Mouse (Mus musculus) lung, embryonic 14.5 days (tissue): Measurements from ENCODE around the gene Ccer2. TPM values are rescaled to one million over a fixed set of nuclear protein-coding genes. Genes with fewer than 3 reads are reported as not detected.

Experiments used
- ATAC-seq: fragments of 200-750 bp; cut with Nextera tagmentation; 2 replicates; pipeline ENCODE4 v1.8.0; 2017; ENCODE audit warnings: mild to moderate bottlenecking, moderate TSS enrichment, moderate library complexity; ENCODE audit not compliant: insufficient read depth
- DNase-seq: peaks from one replicate; pipeline ENCODE4 v3.0.0-alpha.2; 2015
- H3K27ac ChIP-seq: fragments of 300-500 bp; sonication (generic); 2 replicates; pipeline ENCODE4 v1.5.1; 2014; ENCODE audit warnings: low read depth, mild to moderate bottlenecking, moderate library complexity
- H3K27me3 ChIP-seq: fragments of 300-500 bp; sonication (generic); 2 replicates; pipeline ENCODE4 v1.6.1; 2014; ENCODE audit warnings: low read length, control low read depth; ENCODE audit not compliant: insufficient read depth
- H3K36me3 ChIP-seq: fragments of 300-500 bp; sonication (generic); 2 replicates; pipeline ENCODE4 v1.6.1; 2014; ENCODE audit warnings: control low read depth; ENCODE audit not compliant: insufficient read depth
- H3K4me1 ChIP-seq: fragments of 300-500 bp; sonication (generic); 2 replicates; pipeline ENCODE4 v1.6.1; 2014; ENCODE audit warnings: antibody characterized with exemption, control low read depth; ENCODE audit not compliant: insufficient read depth
- H3K4me2 ChIP-seq: fragments of 300-500 bp; sonication (generic); 2 replicates; pipeline ENCODE4 v1.6.1; 2014; ENCODE audit warnings: mild to moderate bottlenecking
- H3K4me3 ChIP-seq: fragments of 300-500 bp; sonication (generic); 2 replicates; pipeline ENCODE4 v1.5.1; 2014; ENCODE audit warnings: low read depth, low read length
- H3K9ac ChIP-seq: fragments of 300-500 bp; sonication (generic); 2 replicates; pipeline ENCODE4 v1.6.1; 2014
- H3K9me3 ChIP-seq: fragments of 300-500 bp; sonication (generic); 2 replicates; pipeline ENCODE4 v1.6.1; 2016; ENCODE audit warnings: low read depth, low read length, control low read depth
- CTCF ChIP-seq: IDR thresholded peaks from 2 replicates; pipeline ENCODE4 v1.5.1; 2016; ENCODE audit warnings: antibody characterized with exemption, low read depth
- WGBS: fragments of 180-500 bp; shearing (Covaris S2); extraction: QIAGEN DNeasy Blood & Tissue Kit; methylation state at CpG from one replicate; pipeline ENCODE4 v1.1.7; 2014; 5-methylcytosine and 5-hydroxymethylcytosine counted together
- polyA plus RNA-seq: library from polyadenylated mRNA; unstranded; fragments of >200 nt; fragmentation: Nextera tagmentation; extraction: Ambion mirVana; gene quantifications from 2 replicates; pipeline ENCODE4 v1.2.1, GENCODE M21; 2014

Ccer2 gene
- polyA plus RNA-seq, 1 experiment from 2014 or later, result not detected

DNA sequence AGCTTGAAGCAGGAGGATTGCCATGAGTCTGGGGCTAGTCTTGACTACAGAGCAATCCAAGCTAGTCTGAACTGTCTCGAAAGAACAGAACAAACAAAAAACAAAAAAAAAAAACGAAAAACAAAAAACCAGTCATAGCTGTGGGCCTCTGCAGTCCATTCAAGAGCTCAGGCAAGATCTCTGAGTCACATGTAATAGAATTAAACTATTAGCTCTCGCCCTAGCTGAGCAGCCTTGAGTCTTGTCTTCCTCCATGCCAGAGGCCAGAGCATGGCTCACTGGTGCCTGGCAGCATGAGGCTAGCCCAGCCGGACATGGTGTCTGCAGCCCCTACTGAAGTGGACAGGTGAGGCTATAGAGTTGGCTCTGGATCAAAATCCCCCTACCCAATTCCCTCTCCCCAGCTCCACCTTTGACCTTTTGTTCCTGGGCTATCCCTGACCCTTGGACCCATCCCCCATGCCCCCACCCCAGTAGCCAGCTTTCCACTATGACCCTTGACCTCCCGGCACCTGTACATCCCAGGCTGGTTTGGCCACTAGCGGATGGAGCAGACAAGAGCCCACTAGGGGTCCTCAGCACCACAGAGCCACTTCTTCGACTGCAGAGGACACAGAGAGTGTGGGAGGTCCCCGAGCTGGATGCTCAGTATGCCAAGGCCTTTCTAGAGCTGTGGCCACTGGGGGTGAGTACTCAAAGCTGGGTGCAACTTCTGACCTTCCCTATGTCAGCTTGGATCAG is 34.3 kb downstream of the Ccer2 start:
- peaks cover 10% of the 10 kb centered on the region; the same call in 1 of the 2 replicates for H3K36me3 ChIP-seq
- H3K27me3 ChIP-seq, result no peaks in the 10 kb centered on the region
- no peak overlapping the region for H3K27ac ChIP-seq
- ATAC-seq (no peak), DNase-seq (peak; percentile 56)
- H3K9ac ChIP-seq, result no peak overlapping the region
- H3K4me3 ChIP-seq, result no peak overlapping the region
- H3K4me2 ChIP-seq, result no peak overlapping the region
- 48% methylated on average over 8 of the region's 8 CpGs for WGBS
- peaks cover 11% of the 10 kb centered on the region for H3K4me1 ChIP-seq
- TF ChIP-seq CTCF, result peak; percentile 58
- H3K9me3 ChIP-seq, result no peaks in the 10 kb centered on the region

DNA sequence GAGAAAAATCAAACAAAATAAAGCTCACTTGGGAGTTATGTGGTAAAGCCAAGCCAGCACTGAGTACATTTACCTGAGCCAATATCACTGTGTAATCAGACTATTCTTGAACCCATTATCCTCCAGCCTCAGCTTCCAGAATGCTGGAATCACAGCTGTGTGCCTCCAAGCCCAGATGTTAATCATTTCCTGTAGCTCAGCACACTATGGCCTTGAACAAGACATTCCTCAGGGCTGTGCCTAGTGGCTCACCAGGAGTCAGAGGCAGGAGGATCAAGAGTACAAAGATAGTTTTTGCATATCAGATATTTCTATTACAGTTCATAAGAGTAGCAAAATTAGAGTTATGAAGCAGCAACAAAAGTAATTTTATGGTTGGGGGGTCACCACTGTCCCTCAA is 35.7 kb downstream of the Ccer2 start:
- DNase-seq, result no peak
- Histone ChIP-seq H3K4me2 (no peak overlapping the region), H3K36me3 (peaks cover 4% of the 10 kb centered on the region; the same call in 1 of the 2 replicates), H3K9me3 (no peaks in the 10 kb centered on the region), H3K9ac (no peak overlapping the region), H3K27me3 (no peaks in the 10 kb centered on the region), H3K4me3 (no peak overlapping the region), H3K27ac (no peak overlapping the region), H3K4me1 (peaks cover 11% of the 10 kb centered on the region)
- ATAC-seq, result no peak
- TF ChIP-seq CTCF, result no peak

DNA sequence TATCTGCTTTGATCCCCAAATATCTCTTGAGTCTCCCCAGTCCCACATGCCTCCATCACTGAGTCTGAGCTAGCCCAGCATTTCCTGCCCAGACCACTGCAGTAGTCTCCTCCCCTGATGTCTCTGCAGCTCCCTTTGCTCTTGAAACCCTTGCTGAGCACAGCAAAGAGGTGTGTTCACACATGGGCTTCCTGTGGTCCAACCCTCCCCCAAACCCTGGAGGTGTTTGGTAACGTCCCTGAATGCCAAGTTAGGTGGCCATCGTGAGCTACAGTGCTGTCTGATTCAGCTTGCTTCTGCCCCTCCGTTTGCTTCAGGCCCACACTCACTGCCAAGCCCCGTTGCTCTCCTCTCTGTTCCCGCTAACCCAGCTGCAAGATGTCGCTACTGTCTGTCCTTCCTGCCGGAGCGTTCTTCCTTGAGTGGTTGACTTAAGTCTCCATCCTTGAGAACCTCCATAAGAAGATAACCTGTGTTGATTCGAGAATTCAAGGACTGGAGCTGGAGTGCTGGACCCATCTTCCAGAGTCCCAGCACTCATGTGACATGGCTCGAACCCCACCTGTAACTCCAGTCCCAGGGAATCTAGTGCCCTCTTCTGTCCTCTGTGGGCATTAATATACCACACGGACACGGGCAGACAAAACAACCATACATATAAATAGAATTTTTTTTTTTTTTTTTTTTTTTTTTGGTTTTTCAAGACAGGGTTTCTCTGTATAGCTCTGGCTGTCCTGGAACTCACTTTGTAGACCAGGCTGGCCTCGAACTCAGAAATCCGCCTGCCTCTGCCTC is 36.6 kb downstream of the Ccer2 start:
- peaks cover 3% of the 10 kb centered on the region; the same call in 1 of the 2 replicates for H3K36me3 ChIP-seq
- whole genome bisulfite sequencing, result 61% methylated on average over 12 of the region's 14 CpGs
- no peak overlapping the region for H3K9ac ChIP-seq
- H3K4me2 ChIP-seq, result no peak overlapping the region
- H3K4me1 ChIP-seq, result peaks cover 11% of the 10 kb centered on the region
- H3K4me3 ChIP-seq, result no peak overlapping the region
- DNase-seq (no peak), ATAC-seq (no peak)
- no peaks in the 10 kb centered on the region for H3K27me3 ChIP-seq
- 0 out of 2 replicates have a peak, but pooled peaks have one; percentile 8 for TF ChIP-seq CTCF
- no peak overlapping the region for H3K27ac ChIP-seq
- H3K9me3 ChIP-seq, result no peaks in the 10 kb centered on the region

DNA sequence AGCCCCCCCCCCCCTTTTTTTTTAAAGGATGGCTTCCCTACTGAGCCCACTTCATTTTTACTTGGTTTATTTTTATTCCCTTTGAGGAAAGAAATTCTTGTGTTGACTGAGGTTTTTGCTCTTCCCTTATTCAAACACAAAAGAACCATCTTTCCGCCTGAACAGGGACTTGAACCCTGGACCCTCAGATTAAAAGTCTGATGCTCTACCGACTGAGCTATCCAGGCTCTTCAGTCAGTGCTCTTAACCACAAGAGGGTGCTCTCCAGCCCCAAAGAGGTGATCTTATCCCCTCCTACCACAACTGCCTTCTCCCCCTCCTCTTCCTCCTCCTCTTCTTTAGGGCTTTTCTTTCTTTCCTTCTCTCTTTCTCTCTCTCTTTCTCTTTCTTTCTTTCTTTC is 37.9 kb downstream of the Ccer2 start:
- Histone ChIP-seq H3K9me3 (no peaks in the 10 kb centered on the region), H3K4me3 (no peak overlapping the region), H3K4me2 (no peak overlapping the region), H3K4me1 (peaks cover 10% of the 10 kb centered on the region), H3K27ac (no peak overlapping the region), H3K27me3 (no peaks in the 10 kb centered on the region), H3K36me3 (no peaks in the 10 kb centered on the region), H3K9ac (no peak overlapping the region)
- WGBS, result 28% methylated on average over 2 of the region's 2 CpGs
- DNase-seq, result peak; percentile 56
- ATAC-seq, result no peak
- peak; percentile 45 for TF ChIP-seq CTCF

DNA sequence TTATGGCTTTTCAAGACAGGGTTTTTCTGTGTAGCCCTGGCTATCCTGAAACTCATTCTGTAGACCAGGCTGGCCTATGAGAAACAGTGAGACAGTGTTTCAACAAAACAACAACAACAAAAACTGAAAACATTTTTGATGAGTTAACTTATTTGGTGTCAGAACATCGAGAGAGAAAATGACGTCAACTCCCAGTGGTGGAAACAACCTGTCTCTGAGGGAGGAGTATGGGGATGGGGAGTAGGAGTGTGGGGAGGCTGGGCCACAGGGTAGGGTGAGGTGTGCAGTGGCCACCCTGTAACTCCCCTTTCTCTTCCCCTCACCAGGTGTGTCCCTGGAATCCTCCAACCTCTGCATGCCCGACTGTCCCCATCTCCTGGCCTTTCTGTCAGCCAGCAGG is 38.5 kb downstream of the Ccer2 start:
- Histone ChIP-seq H3K4me2 (no peak overlapping the region), H3K36me3 (no peaks in the 10 kb centered on the region), H3K27me3 (no peaks in the 10 kb centered on the region), H3K9ac (no peak overlapping the region), H3K9me3 (no peaks in the 10 kb centered on the region), H3K4me3 (no peak overlapping the region), H3K27ac (no peak overlapping the region), H3K4me1 (peaks cover 6% of the 10 kb centered on the region; the same call in 1 of the 2 replicates)
- no peak for TF ChIP-seq CTCF
- 80% methylated on average over 3 of the region's 3 CpGs for WGBS
- ATAC-seq (no peak), DNase-seq (no peak)

DNA sequence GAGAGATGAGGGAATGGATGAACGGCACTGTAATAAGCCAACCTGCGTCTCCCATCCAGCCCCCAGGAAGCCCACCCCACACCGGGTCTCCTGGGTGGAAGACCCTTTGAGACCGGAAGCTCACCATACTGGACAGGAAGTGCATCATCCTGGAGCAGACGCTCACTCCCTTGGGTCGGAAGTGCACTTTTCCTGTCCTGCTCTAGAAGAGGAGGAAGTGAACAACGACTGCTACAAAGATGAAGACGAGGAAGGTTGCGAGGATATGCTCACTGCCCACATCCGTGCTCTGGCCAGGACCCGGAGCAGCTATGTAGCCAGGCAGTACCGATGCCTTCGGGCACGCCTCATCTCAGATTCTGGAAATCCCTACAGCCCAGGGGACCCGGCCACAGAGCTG is 39.9 kb downstream of the Ccer2 start:
- H3K4me1 ChIP-seq, result peaks cover 3% of the 10 kb centered on the region; the same call in 1 of the 2 replicates
- 0 out of 2 replicates have a peak overlapping the region, but pooled peaks have one; percentile 17 for H3K9ac ChIP-seq
- ATAC-seq (no peak), DNase-seq (no peak)
- H3K36me3 ChIP-seq, result no peaks in the 10 kb centered on the region
- TF ChIP-seq CTCF, result no peak
- 68% methylated on average over 15 of the region's 15 CpGs for WGBS
- no peaks in the 10 kb centered on the region for H3K9me3 ChIP-seq
- peak overlapping the region; percentile 66; the same call in 1 of the 2 replicates for H3K27ac ChIP-seq
- H3K27me3 ChIP-seq, result no peaks in the 10 kb centered on the region
- peak overlapping the region; percentile 58 for H3K4me2 ChIP-seq
- H3K4me3 ChIP-seq, result no peak overlapping the region

DNA sequence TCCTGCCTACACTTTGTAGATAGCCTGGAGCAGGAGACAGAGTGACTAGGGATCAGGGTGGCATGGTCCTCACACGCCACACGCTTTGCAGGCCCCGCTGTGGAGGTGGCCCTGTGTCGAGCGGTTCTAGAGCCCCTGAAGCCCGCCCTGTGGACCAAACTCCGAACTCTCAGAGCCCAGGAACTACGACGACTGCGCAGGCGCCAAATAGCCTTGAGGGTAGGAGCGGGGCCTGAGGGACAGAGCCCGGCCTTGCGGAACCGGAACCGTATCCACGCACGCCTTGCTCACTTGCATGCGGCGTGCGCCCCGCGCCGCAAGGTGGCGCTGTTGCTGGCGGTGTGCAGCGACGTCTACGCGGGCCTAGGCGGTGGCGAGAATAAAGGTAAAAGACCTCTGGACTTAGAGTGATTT is 40.6 kb downstream of the Ccer2 start:
- 14% methylated on average over 32 of the region's 32 CpGs for WGBS
- peaks cover 7% of the 10 kb centered on the region for H3K4me1 ChIP-seq
- H3K4me2 ChIP-seq, result peak overlapping the region; percentile 58
- ATAC-seq (peak; percentile 61), DNase-seq (peak; percentile 85)
- H3K27ac ChIP-seq, result peak overlapping the region; percentile 66
- no peaks in the 10 kb centered on the region for H3K9me3 ChIP-seq
- peak; percentile 98 for TF ChIP-seq CTCF
- H3K36me3 ChIP-seq, result no peaks in the 10 kb centered on the region
- H3K4me3 ChIP-seq, result peak overlapping the region; percentile 17
- H3K9ac ChIP-seq, result peak overlapping the region; percentile 17
- no peaks in the 10 kb centered on the region for H3K27me3 ChIP-seq
